Mouse (Mus musculus): ENCODE measurements around the gene Ranbp6.

The Ranbp6 gene

DNA sequence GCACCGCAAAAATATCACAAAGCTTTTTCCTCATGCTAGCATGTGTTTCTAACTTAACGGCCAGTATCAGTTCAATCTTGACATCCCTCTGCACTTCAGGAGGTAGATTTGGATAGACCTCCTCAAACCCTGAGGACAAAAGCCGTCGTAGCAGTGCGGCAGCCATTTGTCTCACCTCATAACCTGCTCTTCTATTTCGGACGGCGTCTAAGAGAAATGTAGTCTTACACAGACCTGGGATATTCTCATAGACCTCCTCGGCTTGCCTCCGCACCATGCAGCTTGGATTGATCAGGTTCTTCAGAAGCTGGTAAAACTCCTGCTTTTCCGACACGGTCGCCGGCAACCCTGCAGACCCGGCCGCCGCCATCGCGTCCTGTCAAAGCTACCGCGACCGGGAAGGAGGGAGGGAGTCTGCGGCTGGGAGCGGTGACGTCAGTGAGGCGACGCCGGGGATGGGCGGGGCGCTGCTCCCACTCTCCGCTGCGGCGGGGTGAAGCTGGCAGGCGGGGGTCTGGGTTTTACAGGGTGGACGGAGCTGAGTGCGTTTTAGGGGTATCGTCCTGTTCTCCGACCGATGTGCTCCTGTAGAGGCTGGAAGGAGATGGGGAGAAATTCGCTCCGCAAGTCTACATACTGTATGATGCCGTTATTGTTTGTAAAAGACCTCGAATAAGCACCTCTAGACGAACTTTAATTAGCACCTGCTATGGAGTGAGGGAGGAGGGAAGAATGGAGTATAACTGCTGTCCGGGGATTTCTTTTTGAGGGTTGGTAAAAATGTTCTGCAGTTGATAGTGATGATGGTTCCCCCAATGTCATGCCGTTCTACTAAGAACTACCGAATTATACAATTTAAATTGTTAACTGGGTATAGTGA is at the start of gene Ranbp6:
TSS of gene Ranbp6 (minus strand) at position 394 of the 880 bp plus-strand sequence.
- peak; percentile 89 for DNase-seq (ENCODE audit: extremely low spot score, low spot score)

- no peak for DNase-seq (ENCODE audit: extremely low spot score, low spot score)
Observed at GRCm38 (mm10) chr19:29860816-29861215, 48.0 kb upstream of the Ranbp6 start.

DNA sequence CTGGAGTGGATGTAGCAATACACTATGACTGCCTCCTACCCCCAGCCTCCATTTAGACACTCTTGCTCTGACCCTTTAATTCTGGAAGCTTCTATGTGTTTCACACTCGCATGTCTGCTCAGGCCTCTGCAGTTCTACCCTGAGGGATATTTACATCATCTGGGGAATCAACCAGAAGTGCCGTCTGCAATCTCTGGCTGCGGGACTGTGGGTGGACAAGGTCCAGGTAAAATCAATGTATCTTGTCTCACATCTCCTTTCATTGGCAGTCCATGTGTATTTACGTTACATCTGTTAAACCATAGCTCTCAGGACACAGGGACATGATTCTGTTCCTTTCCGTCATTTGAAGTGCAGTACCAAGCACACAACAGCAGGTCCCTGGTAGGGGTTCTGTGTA is 44.5 kb upstream of the Ranbp6 start:
- no peak for DNase-seq (ENCODE audit: extremely low spot score, low spot score)

- DNase-seq (ENCODE audit: extremely low spot score, low spot score), result no peak
Observed at GRCm38 (mm10) chr19:29853711-29854110, 40.9 kb upstream of the Ranbp6 start.

- DNase-seq (ENCODE audit: extremely low spot score, low spot score), result no peak
Observed at GRCm38 (mm10) chr19:29851036-29851690, 38.4 kb upstream of the Ranbp6 start.

DNA sequence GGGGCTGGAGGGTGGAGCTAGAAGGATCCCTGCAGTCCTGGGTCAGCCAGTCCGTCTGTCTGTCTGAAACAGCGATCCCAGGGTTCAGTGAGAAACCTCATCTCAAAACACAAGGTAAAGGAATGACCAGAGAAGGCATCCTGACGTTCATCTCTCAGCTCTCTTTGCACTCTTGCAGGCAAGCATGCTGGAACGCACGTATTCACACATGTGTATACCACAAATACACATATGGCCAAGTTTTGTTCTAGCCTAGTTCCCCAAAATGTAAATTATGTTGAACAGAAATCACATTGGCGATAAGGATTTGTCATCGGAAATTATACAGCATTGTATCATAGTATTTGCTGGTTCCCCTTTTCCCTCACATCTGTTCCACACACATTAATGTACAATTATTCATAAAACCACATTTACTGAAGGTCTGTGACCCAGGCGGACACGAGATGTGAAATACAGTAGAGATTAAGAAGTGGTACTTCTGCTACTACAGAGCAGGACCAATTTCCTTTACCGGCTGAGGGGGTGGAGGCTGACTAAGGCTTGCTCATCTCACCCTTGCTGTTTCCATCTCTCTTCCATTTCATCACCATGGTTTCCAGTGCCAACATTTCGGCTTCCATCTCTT is 37.3 kb upstream of the Ranbp6 start:
- DNase-seq (ENCODE audit: extremely low spot score, low spot score), result no peak

- no peak for DNase-seq (ENCODE audit: extremely low spot score, low spot score)
Observed at GRCm38 (mm10) chr19:29844036-29844661, 31.4 kb upstream of the Ranbp6 start.

- DNase-seq (ENCODE audit: extremely low spot score, low spot score), result no peak
Observed at GRCm38 (mm10) chr19:29843641-29844035, 30.9 kb upstream of the Ranbp6 start.

DNA sequence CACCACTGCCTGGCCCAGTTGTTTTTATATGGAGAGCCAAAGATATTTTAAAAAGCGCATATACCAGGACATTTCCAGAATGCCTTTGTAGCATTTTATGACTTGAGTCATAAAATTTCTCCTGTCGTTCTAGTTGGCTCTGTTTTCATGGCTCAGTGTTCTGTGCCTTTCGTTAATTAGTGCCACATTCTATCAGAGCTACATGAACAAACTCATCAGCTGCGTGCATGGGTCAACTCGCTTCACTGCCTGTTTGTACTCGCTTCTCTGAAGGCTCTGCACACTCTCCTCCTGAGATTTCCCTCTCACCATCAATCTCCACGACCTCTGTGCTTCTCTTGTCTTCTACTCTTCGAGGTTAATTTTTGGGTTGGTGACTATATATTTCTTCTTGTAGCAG is 30.2 kb upstream of the Ranbp6 start:
- no peak for DNase-seq (ENCODE audit: extremely low spot score, low spot score)

GRCm38 (mm10) chr19:29840642-29841041 is 27.9 kb upstream of the Ranbp6 start:
- DNase-seq (ENCODE audit: extremely low spot score, low spot score), result no peak

GRCm38 (mm10) chr19:29838636-29839135 is 25.9 kb upstream of the Ranbp6 start:
- DNase-seq (ENCODE audit: extremely low spot score, low spot score), result no peak

DNA sequence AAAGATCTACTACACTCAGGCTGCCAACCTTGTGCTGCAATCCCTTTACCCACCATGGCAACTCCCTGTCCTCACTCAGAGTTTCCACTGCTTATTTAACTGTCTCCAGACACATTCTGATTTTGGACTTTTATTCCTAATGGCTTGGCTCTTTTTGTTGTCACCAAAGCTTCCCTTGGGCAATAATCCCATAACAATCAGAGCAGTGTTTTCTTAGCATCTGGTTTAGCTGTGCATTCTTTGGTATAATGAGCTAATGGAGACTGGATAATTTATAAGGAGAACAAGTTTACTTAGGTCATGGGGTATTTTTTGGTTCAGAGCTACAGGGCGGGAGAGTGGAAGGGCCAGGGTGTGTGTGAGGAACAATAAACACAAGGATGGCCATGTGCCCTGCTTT is 25.4 kb upstream of the Ranbp6 start:
- DNase-seq (ENCODE audit: extremely low spot score, low spot score), result no peak

- no peak for DNase-seq (ENCODE audit: extremely low spot score, low spot score)
Observed at GRCm38 (mm10) chr19:29835364-29836034, 22.7 kb upstream of the Ranbp6 start.

DNA sequence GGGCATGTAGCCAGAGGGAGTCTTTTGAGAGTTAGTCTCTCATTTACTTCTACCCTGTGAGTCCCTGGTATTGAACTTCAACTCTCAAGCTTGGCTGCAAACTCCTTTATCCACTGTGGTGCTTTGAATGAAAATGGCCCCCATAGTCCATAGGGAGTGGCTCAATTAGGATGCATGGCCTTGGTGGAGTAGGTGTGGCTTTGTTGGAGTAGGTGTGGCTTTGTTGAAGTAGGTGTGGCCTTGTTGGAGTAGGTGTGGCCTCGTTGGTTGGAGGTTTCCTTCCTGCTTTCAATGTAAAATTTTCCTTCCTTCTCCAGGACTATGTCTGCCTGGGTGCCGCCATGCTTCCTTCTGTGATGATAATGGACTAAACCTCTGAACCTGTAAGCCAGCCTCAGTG is 18.1 kb upstream of the Ranbp6 start:
- no peak for DNase-seq (ENCODE audit: extremely low spot score, low spot score)

DNA sequence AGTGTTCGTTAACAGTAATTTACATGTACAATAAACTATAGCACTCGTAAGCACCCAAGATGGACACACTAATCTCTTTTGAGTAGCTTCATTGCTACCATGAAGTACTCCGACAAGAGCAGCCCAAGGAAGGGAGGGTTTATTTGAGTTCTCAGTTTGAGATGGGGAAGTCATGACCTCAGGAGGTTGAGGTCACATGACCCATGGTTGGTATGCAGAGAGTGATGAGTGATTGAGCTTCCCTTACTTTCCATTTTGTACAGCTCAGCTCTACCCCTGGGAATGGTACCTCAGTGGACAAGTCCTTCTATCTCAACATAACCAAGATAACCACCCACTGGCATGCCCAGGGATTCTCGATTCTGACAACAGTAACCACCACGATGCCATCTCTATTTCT is 15.8 kb upstream of the Ranbp6 start:
- DNase-seq (ENCODE audit: extremely low spot score, low spot score), result no peak

DNA sequence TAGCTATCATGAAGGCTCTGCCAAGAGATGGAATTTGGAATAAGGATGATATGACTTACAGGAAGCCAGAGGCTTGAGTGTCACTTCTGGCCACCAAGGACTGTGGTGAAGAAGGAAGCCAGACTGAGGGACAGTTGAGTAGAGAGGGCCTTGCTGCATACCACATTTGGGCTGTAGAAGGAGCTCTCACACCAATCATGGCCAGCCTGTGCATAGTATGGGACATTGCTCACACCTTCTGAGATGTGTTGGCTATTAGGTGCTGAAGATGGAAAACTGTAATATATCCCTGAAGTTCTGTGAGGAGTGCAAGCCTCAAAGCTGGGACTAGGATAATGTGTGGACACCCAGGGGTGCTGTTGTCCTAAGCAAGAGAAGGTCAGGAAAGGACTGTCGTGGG is 13.9 kb upstream of the Ranbp6 start:
- DNase-seq (ENCODE audit: extremely low spot score, low spot score), result no peak

- no peak for DNase-seq (ENCODE audit: extremely low spot score, low spot score)
Observed at GRCm38 (mm10) chr19:29825003-29825402, 12.2 kb upstream of the Ranbp6 start.

GRCm38 (mm10) chr19:29824034-29824700 is 11.4 kb upstream of the Ranbp6 start:
- peak; percentile 43 for DNase-seq (ENCODE audit: extremely low spot score, low spot score)

DNA sequence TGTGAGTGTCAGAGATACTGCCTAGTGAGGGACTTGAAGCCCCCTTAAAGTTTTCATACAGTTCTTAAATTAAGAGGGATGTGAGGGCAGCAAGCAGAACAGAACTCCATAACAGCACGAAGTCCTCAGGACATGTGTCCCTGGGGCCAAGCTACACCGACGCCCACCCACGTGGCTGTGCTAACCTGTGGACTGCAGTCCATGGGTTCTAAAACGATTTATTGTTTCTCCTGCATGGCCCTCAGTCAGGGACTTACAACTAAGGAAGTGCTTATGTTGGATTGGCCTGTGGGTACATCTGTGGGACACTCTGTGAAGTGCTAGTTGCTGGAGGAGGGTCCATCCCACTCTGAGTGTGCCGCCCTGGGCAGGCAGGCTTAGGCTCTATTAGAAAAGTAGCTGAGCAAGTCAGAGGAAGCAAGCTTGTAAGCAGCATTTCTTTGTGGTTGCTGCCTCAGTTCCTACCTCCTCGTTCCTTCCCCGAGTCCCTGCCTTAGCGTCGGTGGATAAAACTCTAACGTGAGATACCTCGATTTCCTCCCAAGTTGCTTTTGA is 10.8 kb upstream of the Ranbp6 start:
- no peak for DNase-seq (ENCODE audit: extremely low spot score, low spot score)

DNA sequence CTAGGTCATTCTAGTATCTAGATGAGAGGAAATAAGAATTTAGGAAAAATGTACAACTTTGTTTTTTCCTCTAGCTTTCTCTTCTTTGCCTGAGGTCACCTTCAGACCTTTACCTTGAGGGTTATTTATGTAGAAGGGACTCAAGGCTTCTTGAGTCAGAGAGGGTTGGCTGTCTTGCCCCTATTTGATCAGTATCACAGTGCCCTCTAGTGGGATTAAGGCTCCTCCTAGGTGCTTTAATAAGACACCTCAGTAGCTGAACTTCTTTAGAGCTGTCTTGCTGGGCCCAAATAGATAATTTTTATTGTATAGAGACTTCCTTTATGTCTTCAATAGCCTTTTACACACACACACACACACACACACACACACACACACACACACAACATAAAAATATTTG is 8.2 kb upstream of the Ranbp6 start:
- DNase-seq (ENCODE audit: extremely low spot score, low spot score), result no peak

Data from neural tube, embryonic 10.5 days (tissue).